Mouse (Mus musculus): ENCODE results near the gene Herc3. TPM values are rescaled to one million over a fixed set of nuclear protein-coding genes. Genes with fewer than 3 reads are reported as not detected.
A peak's percentile ranks its signal among the peaks of the same experiment; 100 is the strongest.
"Not testable (repeated sequence)": the region's sequence is repeated elsewhere in the genome, so short reads cannot be mapped to it uniquely, and the experiment has no call there.

Gene Herc3
- total RNA-seq, 2 experiments from 2014 or later: 26.8 to 65.5 TPM

DNA sequence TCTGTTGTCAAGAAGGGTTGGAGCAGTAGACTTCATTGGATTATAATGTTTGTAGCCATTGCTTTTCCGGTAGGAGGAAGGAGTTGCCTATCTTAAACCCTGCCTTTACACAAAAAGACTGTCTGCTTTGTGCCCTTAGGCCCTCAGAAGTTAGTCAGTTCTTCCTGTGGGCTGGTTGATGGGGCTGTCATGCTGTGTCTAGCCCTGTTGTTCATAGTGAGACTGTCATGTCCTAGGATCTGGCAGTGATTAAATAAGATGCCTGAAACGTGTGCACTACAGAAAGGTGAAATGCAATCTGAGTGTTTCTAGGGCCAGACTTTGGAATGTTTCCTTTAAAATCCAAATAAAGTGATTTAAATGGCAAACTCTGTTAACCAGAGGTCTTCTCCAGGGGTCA is 10.9 kb downstream of the Herc3 start:
- intact Hi-C loops (cut with DNase I): no loop called here
- TF ChIP-seq CTCF (IDR thresholded peaks at IDR 0.05): no peak
- no peak for DNase-seq
- no peak overlapping the region for H3K4me3 ChIP-seq
- H3K27ac ChIP-seq: no peak overlapping the region

DNA sequence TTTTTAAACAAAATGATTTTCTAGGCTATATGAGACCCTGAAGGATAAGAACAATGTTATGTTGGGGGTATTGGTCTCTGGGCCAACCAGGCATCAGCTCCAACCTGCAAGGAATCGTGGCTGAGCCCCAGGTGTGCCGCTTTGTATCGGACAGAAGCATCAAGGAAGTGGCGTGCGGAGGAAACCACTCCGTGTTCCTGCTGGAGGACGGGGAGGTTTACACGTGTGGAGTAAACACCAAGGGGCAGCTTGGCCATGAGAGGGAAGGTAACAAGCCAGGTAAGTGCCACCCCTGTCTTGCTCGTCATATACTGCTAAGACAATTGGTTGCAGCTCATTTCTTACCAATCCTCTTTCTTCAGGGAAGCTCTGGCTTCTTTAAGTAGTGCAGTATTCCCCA is 12.3 kb downstream of the Herc3 start:
- Histone ChIP-seq H3K27ac (no peak overlapping the region), H3K4me3 (no peak overlapping the region)
- no peak for TF ChIP-seq CTCF (IDR thresholded peaks at IDR 0.05)
- DNase-seq: no peak
- intact Hi-C loops (cut with DNase I): no loop called here

DNA sequence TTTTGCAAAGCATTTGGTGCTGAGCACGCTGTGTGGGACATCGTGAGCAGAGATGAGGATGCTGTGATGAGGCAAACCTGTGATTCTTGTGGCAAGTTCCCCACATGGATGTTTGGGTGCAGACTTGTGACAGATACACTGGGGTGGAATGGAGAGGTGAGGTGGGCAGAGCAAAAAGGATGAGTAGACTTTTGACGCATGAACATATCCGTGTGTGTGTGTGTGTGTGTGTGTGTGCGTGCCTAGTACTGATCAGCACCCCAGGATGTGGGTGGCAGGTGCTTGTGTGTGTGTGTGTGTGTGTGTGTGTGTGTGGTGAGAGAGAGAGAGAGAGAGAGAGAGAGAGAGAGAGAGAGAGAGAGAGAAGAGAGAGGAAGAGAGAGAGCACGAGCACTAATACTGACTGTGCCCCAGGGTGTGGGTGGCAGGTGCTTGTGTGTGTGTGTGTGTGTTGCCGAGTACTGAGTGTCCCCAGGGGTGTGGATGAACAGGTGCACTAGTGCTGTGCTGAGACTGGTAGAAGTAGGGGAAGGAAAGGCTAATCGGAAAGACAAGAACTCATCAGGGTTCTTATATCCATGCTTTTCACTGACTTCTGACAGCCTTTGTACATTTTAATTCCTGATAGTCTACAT is 13.0 kb downstream of the Herc3 start:
- Histone ChIP-seq H3K4me3 (no peak overlapping the region), H3K27ac (no peak overlapping the region)
- DNase-seq: no peak
- intact Hi-C loops (cut with DNase I): no loop called here
- no peak for TF ChIP-seq CTCF (IDR thresholded peaks at IDR 0.05)

DNA sequence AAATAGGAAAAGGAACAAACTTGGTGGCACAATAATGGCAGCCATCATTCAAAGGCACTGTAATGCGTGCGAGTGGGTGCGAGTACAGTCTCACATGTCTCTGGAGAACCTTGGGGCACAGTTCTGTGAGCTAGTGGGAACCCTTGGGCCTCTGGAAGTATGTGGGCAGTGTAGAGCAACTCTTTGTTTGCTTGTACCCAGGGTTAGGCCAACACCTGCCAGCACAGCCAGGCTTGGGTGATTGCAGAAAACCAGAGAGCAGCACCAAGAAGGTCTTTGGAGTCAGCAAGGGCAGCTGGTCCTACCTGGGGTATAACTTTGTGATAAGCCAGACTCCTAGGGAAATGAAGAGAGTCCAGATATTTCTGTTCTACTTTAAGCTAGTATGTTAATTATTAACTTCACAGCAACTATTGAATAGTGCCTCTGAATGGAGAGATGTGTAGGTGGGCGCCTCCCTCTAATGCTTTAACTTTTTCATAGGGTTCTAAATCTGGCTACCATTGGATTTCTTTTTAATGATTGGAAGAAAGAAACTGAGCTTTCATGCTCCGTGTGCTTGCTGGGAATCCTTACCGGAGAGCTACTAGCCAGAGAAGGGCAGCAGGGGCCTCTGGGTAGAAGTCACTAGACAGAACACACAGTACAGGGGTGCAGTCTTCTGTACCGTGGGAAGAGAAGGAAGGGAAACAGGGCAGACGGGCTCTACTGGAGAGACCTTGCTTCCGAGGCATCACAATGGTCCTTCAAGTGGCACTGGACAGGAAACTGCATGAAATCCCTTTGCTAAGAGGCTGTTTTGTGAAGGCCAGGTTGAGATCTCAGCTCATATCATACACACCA is 15.8 kb downstream of the Herc3 start:
- H3K27ac ChIP-seq: no peak overlapping the region
- intact Hi-C loops (cut with DNase I): no loop called here

DNA sequence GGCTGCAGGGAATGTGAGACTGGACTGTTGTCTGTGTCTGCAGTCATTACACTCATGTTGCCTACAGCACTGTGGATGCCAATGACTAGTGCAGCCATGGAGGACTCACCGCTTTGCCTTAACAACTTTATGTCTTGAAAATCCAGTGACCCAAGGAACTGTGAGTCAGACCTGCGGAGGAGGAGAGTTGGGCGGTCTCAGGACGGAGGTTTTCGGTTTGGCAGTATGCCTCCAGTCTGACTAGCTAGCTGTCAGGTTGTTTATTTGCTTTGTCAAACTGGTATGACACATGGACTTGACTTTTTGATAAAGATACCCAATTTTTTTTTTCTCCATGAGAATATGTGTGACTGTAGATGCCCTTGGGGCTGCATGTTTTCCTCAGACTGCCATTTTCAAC is 16.6 kb downstream of the Herc3 start:
- no peak overlapping the region for H3K27ac ChIP-seq
- no peak overlapping the region for H3K4me3 ChIP-seq
- TF ChIP-seq CTCF (IDR thresholded peaks at IDR 0.05): no peak
- DNase-seq: no peak
- intact Hi-C loops (cut with DNase I): no loop called here

More for the DNA sequence above, 15.8 kb downstream of the Herc3 start:
- no peak overlapping the region for H3K4me3 ChIP-seq
- DNase-seq: no peak
- TF ChIP-seq CTCF (IDR thresholded peaks at IDR 0.05): no peak

DNA sequence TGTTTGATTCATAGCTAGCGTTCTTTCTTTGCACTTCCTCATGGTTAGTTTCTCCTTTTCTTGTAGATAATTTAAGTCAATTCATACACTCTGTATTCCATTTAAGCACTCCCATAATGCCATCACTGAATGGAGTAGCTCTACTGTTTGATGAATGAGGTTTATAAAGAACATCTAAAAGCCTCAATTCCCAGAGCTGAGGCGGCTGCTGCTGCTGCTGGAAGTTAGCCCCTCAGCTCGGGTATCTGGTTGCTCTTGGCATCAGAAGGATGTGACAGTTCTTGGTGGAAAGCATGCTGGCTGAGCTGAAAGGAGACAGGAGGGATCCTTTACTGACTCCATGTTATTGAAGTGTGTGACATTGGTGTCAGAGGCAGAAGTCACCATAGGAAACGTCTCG is 18.1 kb downstream of the Herc3 start:
- intact Hi-C loops (cut with DNase I): no loop called here
- no peak overlapping the region for H3K4me3 ChIP-seq
- H3K27ac ChIP-seq: 0 out of 2 replicates have a peak overlapping the region, but pooled peaks have one; percentile 28
- no peak for TF ChIP-seq CTCF (IDR thresholded peaks at IDR 0.05)
- DNase-seq: peak; percentile 31

DNA sequence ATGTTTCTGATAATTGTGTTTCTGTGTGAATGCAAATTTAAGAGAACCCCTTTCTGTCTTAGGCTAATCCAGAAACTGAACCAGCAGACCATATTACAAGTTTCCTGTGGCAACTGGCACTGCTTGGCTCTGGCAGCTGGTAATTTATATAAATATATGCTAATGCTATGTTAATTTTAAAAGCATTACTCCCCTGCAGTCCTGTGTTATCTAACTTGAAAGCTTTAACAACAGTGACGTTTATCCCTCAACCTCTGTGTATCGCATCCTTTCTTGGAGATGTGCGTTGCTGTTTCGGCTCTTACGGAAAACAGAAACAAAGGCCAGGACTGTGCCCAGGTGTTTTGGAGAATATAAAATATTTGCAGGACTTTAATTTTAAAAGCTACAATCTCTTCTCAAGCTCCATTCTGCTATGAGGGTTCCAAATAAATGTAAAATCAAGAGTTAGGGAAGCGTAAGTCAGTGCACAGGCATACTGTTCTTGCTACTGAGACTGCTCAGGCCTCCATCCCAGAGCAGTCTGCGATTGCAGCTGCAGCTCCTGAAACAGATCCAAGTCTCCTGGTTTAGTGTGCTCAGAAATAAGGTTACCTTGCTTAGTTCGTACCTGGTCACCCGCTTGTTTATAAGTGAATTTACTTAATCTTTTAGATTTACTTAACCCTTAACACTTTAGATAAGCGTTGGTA is 24.6 kb downstream of the Herc3 start:
- no peak overlapping the region; the same call in 1 of the 2 replicates for H3K27ac ChIP-seq
- intact Hi-C loops (cut with DNase I): no loop called here
- no peak for TF ChIP-seq CTCF (IDR thresholded peaks at IDR 0.05)
- no peak overlapping the region for H3K4me3 ChIP-seq
- DNase-seq: no peak

DNA sequence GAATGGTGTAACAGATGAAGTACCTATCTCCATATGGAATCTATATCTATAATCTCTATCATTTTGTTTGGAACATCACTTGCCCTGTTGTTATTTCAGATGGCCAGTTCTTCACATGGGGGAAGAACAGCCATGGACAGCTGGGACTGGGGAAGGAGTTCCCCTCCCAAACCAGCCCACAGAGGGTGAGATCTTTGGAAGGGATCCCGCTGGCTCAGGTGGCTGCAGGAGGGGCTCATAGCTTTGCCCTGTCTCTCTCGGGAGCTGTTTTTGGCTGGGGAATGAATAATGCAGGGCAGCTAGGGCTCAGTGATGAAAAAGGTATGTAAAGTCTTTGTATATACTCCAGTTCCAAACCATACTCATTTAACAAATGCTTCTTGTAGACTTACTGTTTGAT is 25.2 kb downstream of the Herc3 start:
- peak overlapping the region; percentile 20; the same call in 1 of the 2 replicates for H3K27ac ChIP-seq
- DNase-seq: peak; percentile 36
- no peak overlapping the region for H3K4me3 ChIP-seq
- no peak for TF ChIP-seq CTCF (IDR thresholded peaks at IDR 0.05)
- intact Hi-C loops (cut with DNase I): no loop called here

DNA sequence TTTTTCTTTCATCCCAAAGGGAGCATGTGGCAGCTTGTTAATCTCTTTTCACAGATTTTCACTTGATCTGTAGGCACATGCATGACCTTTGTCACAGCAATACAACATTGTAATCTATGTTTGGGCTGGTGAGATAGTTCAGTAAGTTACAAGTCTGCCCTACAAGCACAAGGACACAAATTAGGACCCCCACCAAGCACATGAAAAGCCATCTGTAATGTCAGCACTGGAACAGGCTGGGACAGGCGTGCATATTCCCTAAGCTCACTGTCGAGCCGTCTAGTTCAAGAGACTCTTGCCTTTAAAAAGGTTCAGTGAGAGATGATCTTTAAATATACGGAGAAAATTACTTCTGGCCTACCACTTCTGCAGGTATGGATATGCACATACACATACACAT is 28.3 kb downstream of the Herc3 start:
- Histone ChIP-seq H3K27ac (no peak overlapping the region), H3K4me3 (no peak overlapping the region)
- intact Hi-C loops (cut with DNase I): no loop called here
- TF ChIP-seq CTCF (IDR thresholded peaks at IDR 0.05): no peak
- no peak for DNase-seq

DNA sequence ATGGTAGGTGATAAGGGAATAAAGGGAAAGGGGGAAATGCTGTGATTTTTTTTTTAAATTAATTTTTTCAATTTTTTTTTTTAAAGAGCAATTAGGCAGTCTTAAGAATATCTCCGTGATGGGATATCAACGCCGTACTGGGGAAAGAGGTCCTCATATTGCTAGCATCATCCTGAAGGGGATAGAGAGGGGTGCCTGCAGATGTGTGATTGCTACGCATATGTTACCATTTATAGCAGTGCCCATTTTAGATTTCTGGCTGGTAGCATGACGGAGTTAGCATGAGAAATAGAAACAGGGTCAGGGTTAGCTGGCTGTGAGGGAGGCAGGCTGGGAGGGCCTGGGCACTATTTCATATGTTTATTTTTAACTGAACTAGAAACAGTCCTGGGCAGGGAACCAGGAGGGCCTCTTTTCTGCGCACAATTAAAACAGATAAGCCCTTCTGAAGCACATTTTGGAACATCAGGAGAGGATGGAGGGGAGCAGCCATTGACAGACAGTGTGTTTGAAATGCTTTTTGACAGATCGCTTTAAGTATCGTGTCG is 31.3 kb downstream of the Herc3 start:
- Histone ChIP-seq H3K27ac (peak overlapping the region; percentile 86), H3K4me3 (peak overlapping the region; percentile 65)
- TF ChIP-seq CTCF (IDR thresholded peaks at IDR 0.05): no peak
- intact Hi-C loops (cut with DNase I): loop anchor here (5.0 kb wide), 1 partner anchor 65 kb away; no protein-coding TSS in a partner anchor
- DNase-seq: peak; percentile 74

DNA sequence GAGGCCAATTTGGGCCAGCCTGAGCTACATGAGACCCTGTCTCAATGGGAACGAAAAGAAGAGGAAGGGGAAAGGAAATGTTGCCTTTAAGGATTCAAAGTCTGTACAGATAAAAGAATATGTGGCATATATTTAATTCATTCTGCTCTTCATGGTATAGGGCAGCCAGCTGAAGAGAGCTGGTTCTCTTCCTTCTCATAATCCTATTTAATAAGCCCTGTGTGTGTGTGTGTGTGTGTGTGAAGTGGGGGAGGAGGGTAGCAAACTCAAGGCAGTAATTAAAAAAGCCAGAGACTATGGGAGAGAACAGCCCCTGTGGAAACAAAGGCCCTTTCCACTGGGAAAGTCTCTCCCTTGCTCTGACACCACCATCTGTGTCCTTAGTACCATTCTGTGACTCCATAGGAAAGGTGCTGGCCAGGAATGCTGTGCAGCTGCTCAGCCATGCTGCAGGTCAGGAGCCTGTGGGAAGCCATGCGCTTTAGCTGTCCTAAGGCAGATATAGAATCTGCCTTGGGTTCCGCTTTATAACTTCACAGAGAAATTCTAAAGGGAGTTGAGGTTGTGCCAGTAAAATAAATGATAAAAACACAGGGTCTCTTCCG is 32.5 kb downstream of the Herc3 start:
- no peak for TF ChIP-seq CTCF (IDR thresholded peaks at IDR 0.05)
- DNase-seq: no peak
- Histone ChIP-seq H3K4me3 (peak overlapping the region; percentile 65), H3K27ac (peak overlapping the region; percentile 86)
- intact Hi-C loops (cut with DNase I): loop anchor here (5.0 kb wide), 1 partner anchor 64 kb away; no protein-coding TSS in a partner anchor

DNA sequence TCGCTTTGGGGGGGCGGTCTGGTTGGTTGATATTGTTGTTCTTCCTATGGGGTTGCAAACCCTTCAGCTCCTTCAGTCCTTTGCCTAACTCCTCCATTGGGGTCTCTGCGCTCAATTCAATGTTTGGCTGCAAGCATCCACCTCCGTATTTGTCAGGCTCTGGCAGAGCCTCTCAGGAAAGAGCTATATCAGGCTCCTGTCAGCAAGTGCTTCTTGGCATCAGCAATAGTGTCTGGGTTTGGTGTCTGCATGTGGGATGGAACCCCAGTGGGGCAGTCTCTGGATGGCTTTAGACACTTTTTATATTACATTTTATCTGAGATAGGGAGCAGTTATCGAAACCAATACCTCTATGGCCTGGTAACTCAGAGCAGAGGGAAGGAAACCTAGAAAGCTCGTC is 36.6 kb downstream of the Herc3 start:
- H3K27ac ChIP-seq; intact Hi-C loops (cut with DNase I); H3K4me3 ChIP-seq: not testable (repeated sequence)
- DNase-seq: peak; percentile 34

All from gastrocnemius, adult 2 months (tissue).